Mouse (Mus musculus) MEL (cell line): ENCODE data around the gene Cog4.

Experiments
- CTCF ChIP-seq, 3 experiments: IDR thresholded peaks in 2 of 3; conservative IDR thresholded peaks in 1 of 3; 2 replicates each; pipeline ENCODE4 v1.5.1; 2011 to 2012; ENCODE audit warnings: low read length in 3 of 3, low read depth in 2 of 3, mild to moderate bottlenecking in 2 of 3, improper control_type of control experiment in 1 of 3, inconsistent platforms in 1 of 3, mixed read lengths in 1 of 3, moderate library complexity in 1 of 3; ENCODE audit not compliant: control insufficient read depth in 1 of 3, insufficient read depth in 1 of 3, poor library complexity in 1 of 3, severe bottlenecking in 1 of 3
- ELF1 ChIP-seq: IDR thresholded peaks from 2 replicates; pipeline ENCODE4 v1.6.1; 2014; ENCODE audit warnings: low read depth, mild to moderate bottlenecking, inconsistent platforms, low read length, improper control_type of control experiment, moderate library complexity
- EP300 ChIP-seq, 2 experiments: IDR thresholded peaks; 2 replicates each; pipeline ENCODE4 v1.6.1; 2011; ENCODE audit warnings: improper control_type of control experiment in 2 of 2, low read length in 2 of 2, low read depth in 1 of 2, mild to moderate bottlenecking in 1 of 2
- GATA1 ChIP-seq: IDR thresholded peaks from 2 replicates; pipeline ENCODE4 v1.6.1; 2011; ENCODE audit warnings: low read depth, low read length, improper control_type of control experiment
- JUND ChIP-seq: IDR thresholded peaks from 2 replicates; pipeline ENCODE4 v1.6.1; 2011; ENCODE audit warnings: low read depth, mild to moderate bottlenecking, improper control_type of control experiment, low read length
- NELFE ChIP-seq: IDR thresholded peaks from 2 replicates; pipeline ENCODE4 v1.6.1; 2011; ENCODE audit warnings: low read depth, low read length, improper control_type of control experiment
- POLR2A ChIP-seq, 2 experiments: IDR thresholded peaks; 2 replicates each; pipeline ENCODE4 v1.6.1; 2011 to 2012; ENCODE audit warnings: low read length in 2 of 2, mild to moderate bottlenecking in 2 of 2, control low read depth in 1 of 2, improper control_type of control experiment in 1 of 2, low read depth in 1 of 2, moderate library complexity in 1 of 2; ENCODE audit not compliant: control insufficient read depth in 1 of 2, insufficient read depth in 1 of 2, poor library complexity in 1 of 2
- SIN3A ChIP-seq: IDR thresholded peaks from 2 replicates; pipeline ENCODE4 v1.6.1; 2012; ENCODE audit warnings: low read length, improper control_type of control experiment, inconsistent platforms
- UBTF ChIP-seq: IDR thresholded peaks from 2 replicates; pipeline ENCODE4 v1.6.1; 2012; ENCODE audit warnings: low read depth, mild to moderate bottlenecking, inconsistent platforms, low read length, improper control_type of control experiment, moderate library complexity, borderline replicate concordance; ENCODE audit not compliant: insufficient read depth

DNA sequence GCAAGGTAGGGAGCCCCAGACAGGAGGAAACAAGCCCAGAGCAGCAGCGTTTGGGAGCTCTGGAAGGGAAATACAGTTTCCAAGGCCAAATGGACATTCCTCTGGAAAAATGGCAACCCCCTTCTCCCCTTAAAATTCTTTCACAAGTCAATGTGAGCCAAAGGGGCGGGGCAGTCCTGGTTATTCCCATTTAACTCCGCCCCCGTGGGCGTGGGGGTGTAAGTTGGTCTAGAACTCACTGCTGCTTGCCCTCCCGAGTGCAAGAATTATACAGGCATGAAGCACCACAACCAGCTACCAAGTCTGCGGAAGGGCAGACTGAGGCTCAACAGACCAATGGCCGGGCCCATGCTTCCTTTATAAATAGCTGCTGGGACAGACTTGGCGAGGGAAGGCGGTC is 48.5 kb downstream of the Cog4 start:
- TF ChIP-seq GATA1, result no peak
- no peak for TF ChIP-seq UBTF
- TF ChIP-seq ELF1, result no peak
- no peak for TF ChIP-seq CTCF (IDR thresholded peaks at IDR 0.05 in 2 of 3, conservative IDR thresholded peaks at IDR 0.05 in 1 of 3; ENCODE audit: control insufficient read depth in 1 of 3, insufficient read depth in 1 of 3, low read depth in 2 of 3, low read length in 3 of 3, poor library complexity in 1 of 3, severe bottlenecking in 1 of 3)
- no peak for TF ChIP-seq SIN3A
- TF ChIP-seq JUND, result no peak
- TF ChIP-seq NELFE, result no peak
- no peak for TF ChIP-seq POLR2A (IDR thresholded peaks at IDR 0.05; ENCODE audit: control insufficient read depth in 1 of 2, insufficient read depth in 1 of 2, low read depth in 1 of 2, low read length in 2 of 2, poor library complexity in 1 of 2)
- no peak for TF ChIP-seq EP300 (IDR thresholded peaks at IDR 0.05; ENCODE audit: low read depth in 1 of 2, low read length in 2 of 2)
